Mouse (Mus musculus): ENCODE data around the gene Lysmd1. TPM values are rescaled to one million over a fixed set of nuclear protein-coding genes. Genes with fewer than 3 reads are reported as not detected.
A peak's percentile ranks its signal among the peaks of the same experiment; 100 is the strongest.

Lysmd1 gene
- total RNA-seq, 2 experiments from 2014 or later: 7.7 to 11.7 TPM

GRCm38 (mm10) chr3:95171105-95171504 lies 37.2 kb downstream of the Lysmd1 start:
- no peak for ATAC-seq (replicated peaks; ENCODE audit: low FRiP score, poor library complexity, severe bottlenecking)

- ATAC-seq (replicated peaks; ENCODE audit: low FRiP score, poor library complexity, severe bottlenecking): no peak
These were observed 38.8 kb downstream of the Lysmd1 start for GRCm38 (mm10) chr3:95172526-95173255.

- ATAC-seq (replicated peaks; ENCODE audit: low FRiP score, poor library complexity, severe bottlenecking): no peak
These were observed 39.5 kb downstream of the Lysmd1 start for GRCm38 (mm10) chr3:95173256-95173949.

GRCm38 (mm10) chr3:95174011-95174592 lies 40.2 kb downstream of the Lysmd1 start:
- ATAC-seq (replicated peaks; ENCODE audit: low FRiP score, poor library complexity, severe bottlenecking): peak; percentile 85

- ATAC-seq (replicated peaks; ENCODE audit: low FRiP score, poor library complexity, severe bottlenecking): no peak
These were observed 42.6 kb downstream of the Lysmd1 start for GRCm38 (mm10) chr3:95176500-95176899.

GRCm38 (mm10) chr3:95177583-95177982 lies 43.7 kb downstream of the Lysmd1 start:
- no peak for ATAC-seq (replicated peaks; ENCODE audit: low FRiP score, poor library complexity, severe bottlenecking)

- no peak for ATAC-seq (replicated peaks; ENCODE audit: low FRiP score, poor library complexity, severe bottlenecking)
These were observed 45.1 kb downstream of the Lysmd1 start for GRCm38 (mm10) chr3:95178948-95179347.

- no peak for ATAC-seq (replicated peaks; ENCODE audit: low FRiP score, poor library complexity, severe bottlenecking)
These were observed 46.0 kb downstream of the Lysmd1 start for GRCm38 (mm10) chr3:95179890-95180289.

GRCm38 (mm10) chr3:95181841-95182240 lies 48.0 kb downstream of the Lysmd1 start:
- no peak for ATAC-seq (replicated peaks; ENCODE audit: low FRiP score, poor library complexity, severe bottlenecking)

GRCm38 (mm10) chr3:95184796-95185577 lies 51.1 kb downstream of the Lysmd1 start:
- no peak for ATAC-seq (replicated peaks; ENCODE audit: low FRiP score, poor library complexity, severe bottlenecking)

- no peak for ATAC-seq (replicated peaks; ENCODE audit: low FRiP score, poor library complexity, severe bottlenecking)
These were observed 52.2 kb downstream of the Lysmd1 start for GRCm38 (mm10) chr3:95186100-95186499.

- ATAC-seq (replicated peaks; ENCODE audit: low FRiP score, poor library complexity, severe bottlenecking): no peak
These were observed 53.0 kb downstream of the Lysmd1 start for GRCm38 (mm10) chr3:95186888-95187287.

Other genes starting within 250 kb of the Lysmd1 start
- gene Psmb4, start 247.1 kb upstream of the Lysmd1 start, total RNA-seq (2015; ENCODE audit: low replicate concordance): 108 and 126 TPM in 2 replicates
- 40.0 and 52.2 TPM in 2 replicates for gene Psmb4, start 247.1 kb upstream of the Lysmd1 start, total RNA-seq (2017; ENCODE audit: low replicate concordance)
- gene Selenbp1, start 201.0 kb upstream of the Lysmd1 start, total RNA-seq (2015; ENCODE audit: low replicate concordance): 20.3 and 45.0 TPM in 2 replicates
- gene Selenbp1, start 201.0 kb upstream of the Lysmd1 start, total RNA-seq (2017; ENCODE audit: low replicate concordance): 35.3 and 41.0 TPM in 2 replicates
- gene Rfx5, start 180.0 kb upstream of the Lysmd1 start, total RNA-seq (2015; ENCODE audit: low replicate concordance): 3.3 and 4.2 TPM in 2 replicates
- 2.2 and 5.9 TPM in 2 replicates for gene Rfx5, start 180.0 kb upstream of the Lysmd1 start, total RNA-seq (2017; ENCODE audit: low replicate concordance)
- gene Pi4kb, start 159.4 kb upstream of the Lysmd1 start, total RNA-seq (2015; ENCODE audit: low replicate concordance): 8.6 and 14.4 TPM in 2 replicates
- 7.8 and 21.9 TPM in 2 replicates for gene Pi4kb, start 159.4 kb upstream of the Lysmd1 start, total RNA-seq (2017; ENCODE audit: low replicate concordance)
- gene Zfp687, start 118.6 kb upstream of the Lysmd1 start, total RNA-seq (2015; ENCODE audit: low replicate concordance): 5.9 and 6.5 TPM in 2 replicates
- 4.3 and 6.4 TPM in 2 replicates for gene Zfp687, start 118.6 kb upstream of the Lysmd1 start, total RNA-seq (2017; ENCODE audit: low replicate concordance)
- 76.9 and 89.3 TPM in 2 replicates for gene Psmd4, start 91.5 kb upstream of the Lysmd1 start, total RNA-seq (2015; ENCODE audit: low replicate concordance)
- gene Psmd4, start 91.5 kb upstream of the Lysmd1 start, total RNA-seq (2017; ENCODE audit: low replicate concordance): 102 and 150 TPM in 2 replicates
- gene Pip5k1a, start 27.2 kb upstream of the Lysmd1 start, total RNA-seq (2015; ENCODE audit: low replicate concordance): 31.5 and 42.4 TPM in 2 replicates
- 71.0 and 81.5 TPM in 2 replicates for gene Pip5k1a, start 27.2 kb upstream of the Lysmd1 start, total RNA-seq (2017; ENCODE audit: low replicate concordance)
- 8.5 and 19.4 TPM in 2 replicates for gene Vps72, start 23.1 kb upstream of the Lysmd1 start, total RNA-seq (2015; ENCODE audit: low replicate concordance)
- gene Vps72, start 23.1 kb upstream of the Lysmd1 start, total RNA-seq (2017; ENCODE audit: low replicate concordance): 14.6 and 18.8 TPM in 2 replicates
- not detected in 2 replicates for gene Tmod4, start 9.6 kb upstream of the Lysmd1 start, total RNA-seq (2015; ENCODE audit: low replicate concordance)
- gene Tmod4, start 9.6 kb upstream of the Lysmd1 start, total RNA-seq (2017; ENCODE audit: low replicate concordance): 0.17 and 3.3 TPM in 2 replicates
- 36.4 and 39.0 TPM in 2 replicates for gene Scnm1, start 77 bp upstream of the Lysmd1 start, total RNA-seq (2015; ENCODE audit: low replicate concordance)
- gene Scnm1, start 77 bp upstream of the Lysmd1 start, total RNA-seq (2017; ENCODE audit: low replicate concordance): 38.9 and 39.8 TPM in 2 replicates
- 10.2 and 17.1 TPM in 2 replicates for gene Tnfaip8l2, start 8.3 kb downstream of the Lysmd1 start, total RNA-seq (2015; ENCODE audit: low replicate concordance)
- 6.0 and 12.4 TPM in 2 replicates for gene Tnfaip8l2, start 8.3 kb downstream of the Lysmd1 start, total RNA-seq (2017; ENCODE audit: low replicate concordance)
- gene Sema6c, start 26.4 kb downstream of the Lysmd1 start, total RNA-seq (2015; ENCODE audit: low replicate concordance): not detected in 2 replicates
- gene Sema6c, start 26.4 kb downstream of the Lysmd1 start, total RNA-seq (2017; ENCODE audit: low replicate concordance): not detected in 2 replicates
- 12.5 and 16.1 TPM in 2 replicates for gene Gabpb2, start 83.8 kb downstream of the Lysmd1 start, total RNA-seq (2015; ENCODE audit: low replicate concordance)
- 38.1 and 40.8 TPM in 2 replicates for gene Gabpb2, start 83.8 kb downstream of the Lysmd1 start, total RNA-seq (2017; ENCODE audit: low replicate concordance)
- 35.9 and 53.4 TPM in 2 replicates for gene Cdc42se1, start 94.6 kb downstream of the Lysmd1 start, total RNA-seq (2015; ENCODE audit: low replicate concordance)
- 12.8 and 21.5 TPM in 2 replicates for gene Cdc42se1, start 94.6 kb downstream of the Lysmd1 start, total RNA-seq (2017; ENCODE audit: low replicate concordance)
- 3.1 TPM in 1 of 2 replicates, not detected in the other for gene Mllt11, start 98.1 kb downstream of the Lysmd1 start, total RNA-seq (2015; ENCODE audit: low replicate concordance)
- gene Mllt11, start 98.1 kb downstream of the Lysmd1 start, total RNA-seq (2017; ENCODE audit: low replicate concordance): 0.14 TPM in 1 of 2 replicates, not detected in the other
- gene Gm128, start 107.5 kb downstream of the Lysmd1 start, total RNA-seq (2015; ENCODE audit: low replicate concordance): not detected in 2 replicates
- gene Gm128, start 107.5 kb downstream of the Lysmd1 start, total RNA-seq (2017; ENCODE audit: low replicate concordance): not detected in 2 replicates
- not detected in 2 replicates for gene Bnipl, start 117.1 kb downstream of the Lysmd1 start, total RNA-seq (2015; ENCODE audit: low replicate concordance)
- 0.68 TPM in 1 of 2 replicates, not detected in the other for gene Bnipl, start 117.1 kb downstream of the Lysmd1 start, total RNA-seq (2017; ENCODE audit: low replicate concordance)
- 23.2 and 27.4 TPM in 2 replicates for gene Mindy1, start 147.3 kb downstream of the Lysmd1 start, total RNA-seq (2015; ENCODE audit: low replicate concordance)
- gene Mindy1, start 147.3 kb downstream of the Lysmd1 start, total RNA-seq (2017; ENCODE audit: low replicate concordance): 17.7 and 28.2 TPM in 2 replicates
- 3.3 and 7.5 TPM in 2 replicates for gene Prune1, start 148.0 kb downstream of the Lysmd1 start, total RNA-seq (2015; ENCODE audit: low replicate concordance)
- gene Prune1, start 148.0 kb downstream of the Lysmd1 start, total RNA-seq (2017; ENCODE audit: low replicate concordance): 2.6 and 4.4 TPM in 2 replicates
- gene Anxa9, start 173.1 kb downstream of the Lysmd1 start, total RNA-seq (2015; ENCODE audit: low replicate concordance): 2.7 and 3.3 TPM in 2 replicates
- gene Anxa9, start 173.1 kb downstream of the Lysmd1 start, total RNA-seq (2017; ENCODE audit: low replicate concordance): 0.98 and 2.1 TPM in 2 replicates
- gene Cers2, start 180.7 kb downstream of the Lysmd1 start, total RNA-seq (2015; ENCODE audit: low replicate concordance): 45.1 and 45.2 TPM in 2 replicates
- gene Cers2, start 180.7 kb downstream of the Lysmd1 start, total RNA-seq (2017; ENCODE audit: low replicate concordance): 26.8 and 31.9 TPM in 2 replicates
- 6.1 and 20.6 TPM in 2 replicates for gene Setdb1, start 223.1 kb downstream of the Lysmd1 start, total RNA-seq (2015; ENCODE audit: low replicate concordance)
- 6.6 and 7.5 TPM in 2 replicates for gene Setdb1, start 223.1 kb downstream of the Lysmd1 start, total RNA-seq (2017; ENCODE audit: low replicate concordance)

All from erythroblast, adult 5-6 weeks (primary cell).